Mouse (Mus musculus) embryonic facial prominence, embryonic 10.5 days (tissue): ENCODE measurements around the gene Metrn. TPM values are rescaled to one million over a fixed set of nuclear protein-coding genes. Genes with fewer than 3 reads are reported as not detected.

Experiments
- DNase-seq: peaks from one replicate; pipeline ENCODE4 v3.0.0-alpha.2; 2017; ENCODE audit warnings: low spot score
- H3K27ac ChIP-seq: fragments of 300-500 bp; sonication (generic); replicated peaks from 2 replicates; pipeline ENCODE4 v1.5.1; 2016; ENCODE audit warnings: mild to moderate bottlenecking
- H3K27me3 ChIP-seq: fragments of 300-500 bp; sonication (generic); replicated peaks from 2 replicates; pipeline ENCODE4 v1.6.1; 2016; ENCODE audit warnings: low read depth, mild to moderate bottlenecking; ENCODE audit not compliant: poor library complexity, severe bottlenecking
- H3K36me3 ChIP-seq: fragments of 300-500 bp; sonication (generic); replicated peaks from 2 replicates; pipeline ENCODE4 v1.6.1; 2016; ENCODE audit warnings: mild to moderate bottlenecking, moderate library complexity
- H3K4me1 ChIP-seq: fragments of 300-500 bp; sonication (generic); 2 replicates; pipeline ENCODE4 v1.6.1; 2016
- H3K4me3 ChIP-seq: fragments of 300-500 bp; sonication (generic); 2 replicates; pipeline ENCODE4 v1.5.1; 2016; ENCODE audit warnings: mild to moderate bottlenecking, moderate library complexity
- H3K9me3 ChIP-seq: fragments of 300-500 bp; sonication (generic); 2 replicates; pipeline ENCODE4 v1.6.1; 2016; ENCODE audit warnings: mild to moderate bottlenecking
- WGBS: fragments of 180-500 bp; shearing (Covaris S2); methylation state at CpG from one replicate; pipeline ENCODE4 v1.1.7; 2016; 5-methylcytosine and 5-hydroxymethylcytosine counted together
- polyA plus RNA-seq: library from polyadenylated mRNA; unstranded; fragments of >200 nt; fragmentation: Nextera tagmentation; extraction: Ambion mirVana; gene quantifications from 2 replicates; pipeline ENCODE4 v1.2.1, GENCODE M21; 2016

Metrn gene
- polyA plus RNA-seq, 1 experiment from 2014 or later, result 118 TPM

DNA sequence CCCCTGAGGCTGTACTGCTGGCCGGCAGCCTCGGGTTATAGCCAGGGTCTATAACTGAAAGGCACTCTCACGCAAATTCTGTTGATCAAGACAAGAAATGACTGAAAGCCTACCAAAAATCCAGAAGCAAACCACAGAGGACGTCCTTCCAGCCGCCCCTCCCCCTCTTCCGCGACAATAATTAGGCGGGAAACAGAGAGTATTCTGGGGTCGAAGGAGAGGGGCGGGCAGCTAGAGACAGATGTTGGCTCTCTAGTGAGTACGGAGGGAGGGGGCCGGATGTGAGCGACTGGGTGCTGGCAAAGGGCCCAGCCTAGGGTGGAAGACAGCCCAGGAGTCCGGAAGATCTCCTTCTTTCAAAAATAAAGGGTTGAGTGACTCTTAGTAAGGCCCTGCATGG lies 4.3 kb downstream of the Metrn start, which contains the start of gene Fam173a:
Fam173a (minus strand) TSS at position 287 of the 400 bp plus-strand sequence.
- 1% methylated on average over 14 of the region's 14 CpGs for WGBS
- peaks cover 51% of the 10 kb centered on the region for H3K36me3 ChIP-seq

DNA sequence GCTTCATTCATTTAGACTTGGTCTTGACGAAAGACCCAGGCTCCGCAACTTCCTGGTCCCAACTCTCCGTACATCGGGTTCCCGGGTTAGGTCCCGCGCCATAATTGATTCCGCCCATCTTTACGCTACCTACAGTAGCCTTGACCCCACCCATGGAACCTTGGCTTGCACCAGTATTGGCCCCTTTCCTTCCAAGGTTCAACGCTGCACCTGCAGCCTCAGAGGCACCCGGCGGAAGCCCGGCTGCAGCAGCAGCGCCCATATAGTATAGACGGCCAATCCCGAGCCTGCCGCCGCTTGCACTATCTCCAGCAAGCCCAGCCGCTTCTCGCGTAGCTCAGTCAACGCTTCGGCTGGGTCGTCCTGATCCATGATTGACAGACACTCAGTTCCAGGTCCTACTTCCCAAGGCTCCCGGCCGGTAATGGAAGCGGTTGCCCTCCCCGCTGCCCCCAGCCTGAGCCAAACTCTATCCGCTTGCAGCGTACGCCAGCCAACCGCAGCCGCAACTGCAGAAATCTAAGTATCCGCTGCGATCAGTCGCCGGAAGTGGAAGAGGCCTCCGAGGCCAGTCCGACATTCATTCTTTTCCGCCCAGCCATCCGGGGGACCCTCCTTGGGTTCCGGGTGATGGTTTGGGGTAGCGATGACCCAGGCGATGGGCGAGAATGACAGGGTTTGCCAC lies 5.0 kb downstream of the Metrn start:
- H3K27me3 ChIP-seq, result no peaks in the 10 kb centered on the region
- peaks cover 57% of the 10 kb centered on the region for H3K36me3 ChIP-seq
- WGBS, result under 1% methylated on average over 45 of the region's 45 CpGs
- H3K4me3 ChIP-seq, result peak overlapping the region; percentile 77
- peaks cover 62% of the 10 kb centered on the region for H3K4me1 ChIP-seq
- peak; percentile 86 for DNase-seq
- H3K9me3 ChIP-seq, result no peaks in the 10 kb centered on the region
- H3K27ac ChIP-seq, result peak overlapping the region; percentile 91

More for the DNA sequence above, 4.3 kb downstream of the Metrn start, which contains the start of gene Fam173a:
- peak; percentile 79 for DNase-seq
- Histone ChIP-seq H3K27me3 (no peaks in the 10 kb centered on the region), H3K4me1 (peaks cover 68% of the 10 kb centered on the region), H3K9me3 (no peaks in the 10 kb centered on the region), H3K4me3 (peak within 1 kb of the TSS; percentile 77), H3K27ac (peak within 1 kb of the TSS; percentile 91)

- no peak for DNase-seq
- Histone ChIP-seq H3K27ac (peak overlapping the region; percentile 91), H3K9me3 (no peaks in the 10 kb centered on the region), H3K36me3 (peaks cover 60% of the 10 kb centered on the region), H3K27me3 (no peaks in the 10 kb centered on the region), H3K4me3 (peak overlapping the region; percentile 77), H3K4me1 (peaks cover 60% of the 10 kb centered on the region)
- WGBS, result 30% methylated on average over 19 of the region's 19 CpGs
These were observed 5.6 kb downstream of the Metrn start for GRCm38 (mm10) chr17:25791320-25791842.

DNA sequence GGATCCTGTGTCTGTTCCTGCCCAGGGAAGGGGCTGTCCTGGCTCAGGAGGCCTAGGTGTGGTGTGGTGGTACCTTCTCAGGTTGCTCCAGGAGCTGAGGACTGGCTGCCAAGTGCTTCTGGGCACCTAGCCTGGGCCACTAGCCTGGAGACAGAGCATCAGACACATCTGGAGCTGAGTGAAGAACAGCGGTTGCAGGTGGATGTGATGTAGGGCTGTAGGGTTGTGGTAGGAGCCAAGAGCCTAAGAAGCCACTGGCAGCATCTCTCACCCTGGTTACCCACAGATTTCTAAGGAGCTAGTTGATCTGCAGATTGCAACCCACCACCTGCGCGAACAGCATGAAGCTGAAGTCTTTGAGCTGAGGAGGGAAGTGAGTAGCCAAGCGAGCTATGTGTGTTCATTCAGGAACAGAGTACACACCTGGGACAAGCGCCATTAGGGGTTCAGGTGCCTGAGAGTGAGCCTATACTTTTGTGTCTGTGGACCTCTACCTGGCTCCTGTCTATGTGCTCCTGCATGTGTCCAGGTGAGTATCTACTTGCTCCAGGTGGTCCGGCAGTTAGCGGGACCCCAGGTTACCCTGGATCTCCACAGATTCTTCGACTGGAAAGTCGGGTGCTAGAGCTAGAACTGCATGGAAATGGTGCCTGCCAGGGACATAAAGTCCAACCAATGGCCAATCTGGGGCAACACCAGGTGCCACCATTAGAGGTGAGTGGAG lies 10.0 kb downstream of the Metrn start:
- Histone ChIP-seq H3K27ac (no peak overlapping the region), H3K4me1 (peaks cover 49% of the 10 kb centered on the region), H3K27me3 (no peaks in the 10 kb centered on the region), H3K9me3 (no peaks in the 10 kb centered on the region), H3K4me3 (peak overlapping the region; percentile 75; the same call in 1 of the 2 replicates), H3K36me3 (peaks cover 61% of the 10 kb centered on the region)
- 91% methylated on average over 9 of the region's 9 CpGs for WGBS
- DNase-seq, result no peak

DNA sequence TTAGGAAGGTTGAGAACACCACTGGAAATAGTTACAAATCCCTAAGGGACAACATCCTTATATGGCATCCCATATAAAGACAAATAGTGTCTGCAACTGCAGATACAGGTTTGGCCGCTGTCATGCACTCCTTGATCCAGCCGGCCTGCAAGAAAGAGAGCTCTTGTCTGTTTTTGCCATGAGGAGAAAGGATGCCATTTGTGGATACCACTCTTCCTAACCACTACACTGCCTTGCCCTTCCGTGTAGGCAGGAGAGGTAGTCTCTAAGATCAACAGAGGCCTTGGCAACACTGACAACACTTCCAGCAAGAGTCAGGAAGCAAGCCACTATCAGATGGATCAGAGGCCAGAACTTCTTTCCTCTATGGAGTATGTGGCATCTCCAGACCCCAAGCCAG lies 10.7 kb downstream of the Metrn start, which contains the start of gene Ccdc78:
Ccdc78 (plus strand) TSS at position 301 of the 400 bp plus-strand sequence.
- Histone ChIP-seq H3K4me1 (peaks cover 44% of the 10 kb centered on the region), H3K4me3 (peak within 1 kb of the TSS; percentile 75), H3K36me3 (peaks cover 68% of the 10 kb centered on the region), H3K9me3 (no peaks in the 10 kb centered on the region), H3K27ac (peak within 1 kb of the TSS; percentile 93), H3K27me3 (no peaks in the 10 kb centered on the region)
- no peak for DNase-seq
- 80% methylated on average over 3 of the region's 3 CpGs for WGBS

DNA sequence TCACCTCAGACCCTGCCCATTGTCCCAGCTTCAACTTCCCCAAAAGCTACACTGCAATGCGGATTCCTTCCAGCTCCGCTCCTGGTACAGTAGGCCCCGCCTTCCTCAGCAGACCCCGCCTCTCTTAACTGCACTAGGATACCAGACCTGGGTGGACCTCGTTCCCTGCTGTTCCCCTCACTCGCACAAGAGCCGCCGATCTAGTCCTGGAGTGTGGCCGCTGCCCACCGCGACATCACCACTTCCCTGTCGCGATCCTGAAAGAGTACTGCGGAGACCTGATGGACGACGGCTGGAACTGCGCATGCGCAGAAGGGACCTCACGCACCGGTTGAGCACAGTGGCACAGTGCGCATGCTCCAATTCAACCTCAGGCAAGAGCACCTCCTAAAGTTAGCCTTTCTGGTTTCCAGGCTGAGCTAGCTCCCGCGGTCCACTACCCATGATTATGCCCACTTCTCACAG lies 11.6 kb downstream of the Metrn start, which contains the start of gene Haghl:
Haghl (minus strand) TSS at position 393 of the 465 bp plus-strand sequence.
- DNase-seq, result peak; percentile 97
- Histone ChIP-seq H3K9me3 (no peaks in the 10 kb centered on the region), H3K36me3 (peaks cover 74% of the 10 kb centered on the region), H3K27ac (peak within 1 kb of the TSS; percentile 93), H3K4me3 (peak within 1 kb of the TSS; percentile 75), H3K27me3 (no peaks in the 10 kb centered on the region), H3K4me1 (peaks cover 34% of the 10 kb centered on the region)
- WGBS, result under 1% methylated on average over 23 of the region's 23 CpGs

DNA sequence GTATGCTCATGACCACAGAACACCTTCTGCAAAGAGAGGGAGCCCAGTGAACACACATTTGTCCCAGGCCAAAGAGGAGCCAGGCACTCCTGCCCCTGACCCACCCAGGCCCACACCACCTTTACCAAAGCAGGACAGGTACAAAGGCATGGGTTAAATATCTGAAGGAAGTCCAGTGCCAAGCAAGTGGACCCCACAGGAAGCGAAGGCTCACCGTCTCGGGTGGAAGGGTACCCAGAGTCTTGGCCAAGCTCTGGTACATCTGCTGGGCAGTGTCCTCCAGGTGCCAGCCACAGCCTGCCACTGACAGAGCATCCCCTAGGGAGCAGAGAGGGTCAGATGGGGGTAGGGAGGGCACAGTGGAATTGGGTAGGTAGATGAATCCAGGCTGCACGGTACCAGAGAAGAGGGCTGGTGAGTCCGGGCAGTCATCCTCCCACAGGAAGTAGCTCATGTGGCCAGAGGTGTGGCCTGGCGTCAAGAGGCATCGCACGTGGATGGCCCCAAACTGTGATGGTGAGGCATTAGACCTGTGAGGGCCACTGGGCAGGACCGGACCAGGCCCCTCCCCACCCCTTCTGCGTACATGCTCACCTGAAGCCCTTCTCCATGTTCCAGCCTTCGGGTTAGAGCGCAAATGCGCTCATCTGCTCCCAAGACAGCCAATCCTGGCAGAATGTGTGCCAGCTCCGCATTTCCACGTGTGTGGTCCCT lies 12.9 kb downstream of the Metrn start:
- no peak for DNase-seq
- H3K27ac ChIP-seq, result peak overlapping the region; percentile 93

GRCm38 (mm10) chr17:25783086-25783485 lies 13.8 kb downstream of the Metrn start:
- WGBS, result 88% methylated on average over 7 of the region's 7 CpGs
- Histone ChIP-seq H3K36me3 (peaks cover 66% of the 10 kb centered on the region), H3K4me3 (peak overlapping the region; percentile 75; the same call in 1 of the 2 replicates), H3K27ac (no peak overlapping the region), H3K4me1 (peaks cover 34% of the 10 kb centered on the region), H3K9me3 (no peaks in the 10 kb centered on the region), H3K27me3 (no peaks in the 10 kb centered on the region)
- DNase-seq, result no peak

More for the DNA sequence above, 12.9 kb downstream of the Metrn start:
- 85% methylated on average over 15 of the region's 15 CpGs for WGBS
- Histone ChIP-seq H3K4me1 (peaks cover 34% of the 10 kb centered on the region), H3K36me3 (peaks cover 73% of the 10 kb centered on the region), H3K9me3 (no peaks in the 10 kb centered on the region), H3K4me3 (peak overlapping the region; percentile 75), H3K27me3 (no peaks in the 10 kb centered on the region)

DNA sequence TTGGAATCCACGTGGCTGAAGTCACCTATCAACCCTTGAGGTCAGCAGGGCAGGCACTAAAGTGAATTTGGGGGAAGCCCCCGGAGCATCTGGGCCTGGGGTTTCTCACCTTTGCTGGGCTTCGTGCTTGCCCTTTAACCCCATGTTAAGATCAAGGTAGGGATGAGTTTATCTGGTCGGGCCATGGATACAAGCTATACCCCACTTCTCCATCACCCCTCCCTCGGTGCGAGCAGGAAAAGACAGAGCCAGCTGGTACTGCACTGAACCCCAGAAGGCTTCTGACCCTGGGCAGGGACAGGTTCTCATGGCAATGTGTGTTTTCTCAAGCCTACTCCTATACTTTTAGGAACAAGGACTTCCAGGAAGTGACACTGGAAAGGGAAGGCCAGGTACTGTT lies 15.6 kb downstream of the Metrn start:
- 83% methylated on average over 6 of the region's 6 CpGs for WGBS
- Histone ChIP-seq H3K27me3 (no peaks in the 10 kb centered on the region), H3K36me3 (peaks cover 63% of the 10 kb centered on the region)

GRCm38 (mm10) chr17:25777948-25778347 lies 19.0 kb downstream of the Metrn start:
- peaks cover 22% of the 10 kb centered on the region for H3K4me1 ChIP-seq
- no peaks in the 10 kb centered on the region for H3K27me3 ChIP-seq
- peaks cover 48% of the 10 kb centered on the region for H3K36me3 ChIP-seq
- H3K9me3 ChIP-seq, result no peaks in the 10 kb centered on the region
- H3K27ac ChIP-seq, result no peak overlapping the region
- 94% methylated on average over 5 of the region's 5 CpGs for WGBS
- no peak for DNase-seq
- no peak overlapping the region for H3K4me3 ChIP-seq

More for the DNA sequence above, 15.6 kb downstream of the Metrn start:
- no peak for DNase-seq
- no peak overlapping the region for H3K4me3 ChIP-seq
- no peak overlapping the region for H3K27ac ChIP-seq
- peaks cover 32% of the 10 kb centered on the region for H3K4me1 ChIP-seq
- no peaks in the 10 kb centered on the region for H3K9me3 ChIP-seq

DNA sequence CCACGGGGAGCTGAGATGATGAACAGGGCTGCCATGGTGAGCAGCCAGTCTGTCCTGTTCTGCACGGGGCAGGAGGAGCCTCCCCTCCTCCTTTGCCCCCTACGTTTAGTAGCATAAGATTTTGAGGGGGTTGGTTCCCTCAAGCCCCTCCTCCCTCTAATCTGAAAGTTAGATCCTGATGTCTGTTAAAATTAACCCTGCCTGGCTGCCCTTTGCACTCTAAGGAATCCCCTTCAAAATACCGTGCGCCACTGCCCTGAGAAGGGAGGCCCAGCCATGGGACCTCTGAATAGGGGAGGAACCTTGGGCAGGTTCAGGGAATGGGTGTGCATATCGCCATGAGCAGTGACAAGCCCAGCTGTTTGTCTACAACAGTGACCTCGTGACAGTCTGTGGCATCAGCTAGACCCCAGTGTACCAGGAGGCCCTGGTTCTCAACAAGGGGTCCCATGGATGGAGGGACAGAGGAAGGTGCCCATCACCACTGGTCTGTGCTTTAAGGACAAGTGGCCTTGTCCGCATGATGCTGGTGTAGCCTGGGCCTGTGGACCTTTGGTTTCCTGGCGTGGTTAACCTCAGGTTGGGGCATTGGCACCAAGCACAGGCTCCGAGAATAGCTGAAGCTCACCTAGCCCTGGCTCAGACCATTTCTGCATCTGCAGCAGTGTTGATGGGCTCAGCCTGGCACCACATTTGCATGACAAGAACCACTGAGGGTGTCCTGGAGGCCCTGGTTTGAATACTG lies 21.4 kb downstream of the Metrn start:
- 81% methylated on average over 10 of the region's 10 CpGs for WGBS
- H3K9me3 ChIP-seq, result no peaks in the 10 kb centered on the region
- peak overlapping the region; percentile 16; the same call in 1 of the 2 replicates for H3K4me3 ChIP-seq

More for the DNA sequence above, 21.4 kb downstream of the Metrn start:
- no peak for DNase-seq
- Histone ChIP-seq H3K36me3 (peaks cover 23% of the 10 kb centered on the region), H3K27ac (no peak overlapping the region), H3K4me1 (peaks cover 18% of the 10 kb centered on the region), H3K27me3 (no peaks in the 10 kb centered on the region)
